Mouse (Mus musculus): ENCODE results near the gene Rab21.
"Not testable (repeated sequence)": the region's sequence is repeated elsewhere in the genome, so short reads cannot be mapped to it uniquely, and the experiment has no call there.

Gene Rab21

DNA sequence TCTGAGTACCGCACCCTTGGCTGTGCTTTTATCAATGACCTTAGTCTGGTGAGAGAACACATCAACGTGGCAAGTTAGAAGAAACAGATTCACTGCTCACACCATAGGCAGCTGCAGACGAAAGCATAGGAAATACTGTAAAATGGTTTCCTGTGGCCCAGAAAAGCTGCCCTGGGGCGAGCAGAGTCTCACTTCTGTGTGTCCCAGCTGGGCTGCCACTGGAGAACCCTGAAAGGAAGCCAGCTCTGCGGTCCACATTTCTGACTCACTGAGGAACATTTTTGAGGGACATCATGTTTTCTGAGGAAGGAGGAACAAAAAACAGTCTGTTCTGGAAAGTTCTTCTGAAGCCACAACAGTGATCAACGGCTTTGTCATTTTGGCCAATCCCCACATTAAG is 13.1 kb upstream of the Rab21 start:
- DNase-seq (ENCODE audit: low spot score), result no peak

DNA sequence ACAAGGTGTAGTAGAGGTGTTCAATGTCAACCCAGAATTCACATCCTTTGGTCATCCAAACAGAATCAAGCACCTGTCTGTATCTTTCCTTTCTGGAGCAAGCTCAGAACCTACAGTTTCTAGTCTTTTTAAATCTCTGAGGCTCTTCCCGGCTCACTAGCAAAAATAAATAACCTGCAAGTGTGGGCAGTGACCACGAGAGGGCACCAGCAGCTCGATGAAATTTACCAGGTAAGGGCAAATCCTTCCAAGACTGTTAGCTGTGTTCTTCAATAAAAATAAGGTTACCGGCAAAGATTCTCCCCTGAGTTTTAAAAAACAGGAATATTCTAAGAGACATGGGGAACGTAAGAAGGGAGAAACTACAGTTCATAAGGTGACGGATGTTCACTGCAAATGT is 7.9 kb upstream of the Rab21 start:
- no peak for DNase-seq (ENCODE audit: low spot score)

DNA sequence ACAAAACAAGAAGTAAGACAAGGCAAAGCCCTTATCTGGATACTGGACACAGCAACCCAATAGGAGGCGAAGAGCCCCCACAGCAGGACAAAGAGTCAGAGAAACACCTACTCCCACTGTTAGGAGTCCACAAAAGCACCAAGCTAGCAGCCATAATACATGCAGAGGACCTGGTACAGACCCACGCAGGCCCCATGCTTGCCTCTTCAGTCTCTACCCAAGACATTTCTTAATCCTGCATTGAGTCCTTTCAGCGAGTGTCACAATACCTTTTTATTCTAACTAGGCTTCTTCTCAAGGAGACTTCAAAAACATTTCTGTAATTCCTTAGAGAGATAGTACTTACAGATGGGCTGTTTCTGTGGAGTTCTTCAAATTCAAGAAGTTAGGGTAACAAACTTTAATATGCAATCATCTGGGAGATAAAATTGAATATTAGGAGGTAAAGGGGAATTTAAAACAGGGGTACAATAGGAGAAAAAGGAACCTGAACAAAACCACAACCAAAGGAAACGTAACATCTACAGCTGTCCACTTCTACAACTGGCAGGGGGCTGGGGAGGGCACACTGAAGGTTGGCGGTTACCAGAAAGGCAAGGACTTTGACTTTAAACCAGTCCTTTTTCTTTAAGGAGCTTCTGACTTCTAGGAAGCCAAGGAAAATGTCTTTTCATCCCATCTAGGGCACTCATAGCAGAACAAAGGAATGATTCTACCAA is 6.1 kb upstream of the Rab21 start:
- no peak for DNase-seq (ENCODE audit: low spot score)

DNA sequence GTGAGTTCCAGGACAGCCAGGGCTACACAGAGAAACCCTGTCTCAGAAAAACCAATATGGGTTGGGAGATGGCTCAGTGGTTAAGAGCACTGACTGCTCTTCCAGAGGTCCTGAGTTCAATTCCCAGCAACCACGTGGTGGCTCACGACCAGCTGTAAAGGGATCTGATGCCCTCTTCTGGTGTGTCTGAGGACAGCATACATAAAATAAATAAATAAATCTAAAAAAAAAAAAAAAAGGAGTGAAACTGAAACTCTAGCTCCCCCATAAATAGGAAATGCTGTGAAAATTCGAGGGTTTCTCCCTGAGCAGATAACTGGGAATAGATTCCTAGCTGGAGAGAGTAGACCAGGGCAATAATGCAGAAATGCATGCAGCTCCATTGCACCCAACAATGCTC is 3.0 kb upstream of the Rab21 start:
- not testable (repeated sequence) for DNase-seq (ENCODE audit: low spot score)

DNA sequence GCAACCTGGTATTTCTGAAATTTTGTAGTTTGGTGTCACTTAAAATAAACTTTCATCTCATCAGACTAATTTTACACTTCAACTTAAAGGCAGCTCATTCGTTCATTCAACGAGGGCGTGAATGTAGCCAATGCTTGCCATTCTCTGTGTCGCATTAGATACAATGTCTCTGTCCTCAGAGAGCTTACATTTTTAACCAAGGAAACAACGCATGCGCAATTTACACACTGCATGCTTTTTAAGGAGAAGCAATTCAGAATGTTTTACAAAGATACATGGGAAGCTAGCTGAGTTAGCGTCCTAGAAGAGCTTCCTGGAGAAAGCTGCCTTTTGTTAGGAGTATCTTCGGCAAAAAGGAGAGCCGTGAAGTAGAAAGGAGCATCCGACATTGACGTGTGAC is 919 bp upstream of the Rab21 start:
- no peak for DNase-seq (ENCODE audit: low spot score)

- no peak for DNase-seq (ENCODE audit: low spot score)
Measured at GRCm38 (mm10) chr10:115314582-115315452, 577 bp downstream of the Rab21 start.

DNA sequence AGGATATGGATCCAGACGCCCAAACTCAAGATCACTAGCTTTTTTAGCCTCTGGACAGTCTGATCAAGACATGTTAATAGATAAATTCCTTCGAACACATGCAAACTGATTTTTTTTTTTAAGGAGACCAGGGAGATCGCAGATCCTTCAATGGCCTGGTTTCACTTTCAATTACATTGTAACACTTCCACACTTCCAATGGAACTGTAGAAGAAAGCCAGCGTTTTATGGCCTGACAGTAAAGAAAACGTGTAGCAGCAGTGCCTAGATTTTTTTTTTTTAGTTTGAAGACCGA is 1.2 kb downstream of the Rab21 start:
- no peak for DNase-seq (ENCODE audit: low spot score)

- no peak for DNase-seq (ENCODE audit: low spot score)
Measured at GRCm38 (mm10) chr10:115313641-115314286, 1.6 kb downstream of the Rab21 start.

- DNase-seq (ENCODE audit: low spot score), result no peak
Measured at GRCm38 (mm10) chr10:115312732-115313131, 2.7 kb downstream of the Rab21 start.

DNA sequence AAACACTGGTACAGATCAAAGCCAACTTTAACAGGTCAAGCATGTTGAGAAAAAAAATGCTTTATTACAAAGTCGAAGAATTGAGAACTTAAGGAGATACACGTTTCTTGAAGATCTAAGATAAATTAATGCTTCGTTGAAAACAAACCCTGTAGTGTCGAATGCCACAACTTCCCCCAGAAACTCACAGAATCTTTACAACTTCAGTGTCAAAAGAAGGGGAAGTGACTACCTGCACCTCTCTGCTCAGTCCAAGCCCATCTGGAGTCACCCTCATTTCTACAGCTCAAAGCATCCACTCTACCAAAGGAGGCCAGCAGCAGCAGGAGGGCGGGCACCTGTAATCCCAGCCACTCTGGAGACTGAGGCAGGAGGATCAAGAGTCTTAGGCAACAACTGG is 3.2 kb downstream of the Rab21 start:
- DNase-seq (ENCODE audit: low spot score), result no peak

GRCm38 (mm10) chr10:115311263-115311965 is 4.0 kb downstream of the Rab21 start:
- DNase-seq (ENCODE audit: low spot score), result no peak

DNA sequence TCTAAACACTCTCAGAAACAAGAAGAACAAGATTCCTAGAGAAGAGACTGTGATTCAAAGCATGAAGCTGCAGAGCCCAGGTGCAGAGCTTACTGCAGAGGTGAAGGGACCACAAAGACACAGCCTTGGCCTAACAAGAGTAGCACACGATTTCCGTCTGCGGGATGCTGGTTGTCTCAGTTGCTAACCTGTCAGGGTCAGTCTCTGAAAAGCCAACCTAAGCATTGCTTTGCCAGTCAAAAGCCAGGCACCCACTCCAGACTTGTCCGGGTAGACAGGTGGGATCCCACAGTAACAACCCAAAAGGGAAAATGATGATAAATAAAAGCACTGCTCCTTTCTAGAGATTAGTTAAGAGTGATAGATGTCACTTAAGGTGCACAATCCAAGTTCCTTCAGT is 6.2 kb downstream of the Rab21 start:
- no peak for DNase-seq (ENCODE audit: low spot score)

DNA sequence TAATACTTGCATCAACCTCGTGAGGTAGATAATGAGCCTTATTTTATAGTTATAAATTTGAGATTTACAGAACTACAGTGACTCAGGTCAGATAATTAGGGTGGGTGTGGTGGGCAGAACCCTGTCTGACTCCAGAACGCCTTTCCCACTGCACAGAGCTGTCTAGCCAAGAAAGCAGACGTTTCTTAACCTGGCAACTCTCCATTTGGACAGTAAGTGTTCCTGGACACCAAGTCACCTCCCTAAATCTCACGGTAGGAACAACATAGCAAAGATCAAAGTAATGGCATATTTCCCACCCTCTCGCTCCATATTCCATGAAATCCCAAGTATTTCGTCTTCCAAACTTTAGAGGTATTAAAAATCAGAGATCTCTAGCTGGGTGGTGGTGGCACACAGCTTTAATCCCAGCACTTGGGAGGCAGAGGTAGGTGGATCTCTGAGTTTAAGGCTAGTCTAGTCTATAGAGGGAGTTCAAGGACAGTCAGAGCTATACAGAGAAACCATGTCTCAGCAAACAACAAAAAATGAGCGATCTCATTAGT is 8.0 kb downstream of the Rab21 start:
- no peak for DNase-seq (ENCODE audit: low spot score)

GRCm38 (mm10) chr10:115298683-115299082 is 16.7 kb downstream of the Rab21 start:
- no peak for DNase-seq (ENCODE audit: low spot score)

DNA sequence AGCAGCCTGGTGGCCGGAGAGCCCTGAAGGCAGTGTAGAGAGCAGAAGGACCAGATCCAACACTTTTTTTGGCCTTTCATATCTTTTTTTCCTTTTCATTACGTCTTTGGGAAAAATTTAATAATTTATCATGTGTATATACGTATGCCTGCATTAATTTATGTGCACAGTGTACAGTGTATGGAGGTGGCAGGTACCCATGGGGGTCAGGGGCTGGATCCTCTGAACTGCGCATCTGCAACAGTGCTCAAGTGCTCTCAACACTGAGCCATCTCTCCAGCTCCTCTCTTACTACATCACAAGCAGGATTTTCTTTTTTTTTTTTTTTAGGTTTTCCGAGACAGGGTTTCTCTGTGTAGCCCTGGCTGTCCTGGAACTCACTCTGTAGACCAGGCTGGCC is 17.8 kb downstream of the Rab21 start:
- DNase-seq (ENCODE audit: low spot score), result no peak

DNA sequence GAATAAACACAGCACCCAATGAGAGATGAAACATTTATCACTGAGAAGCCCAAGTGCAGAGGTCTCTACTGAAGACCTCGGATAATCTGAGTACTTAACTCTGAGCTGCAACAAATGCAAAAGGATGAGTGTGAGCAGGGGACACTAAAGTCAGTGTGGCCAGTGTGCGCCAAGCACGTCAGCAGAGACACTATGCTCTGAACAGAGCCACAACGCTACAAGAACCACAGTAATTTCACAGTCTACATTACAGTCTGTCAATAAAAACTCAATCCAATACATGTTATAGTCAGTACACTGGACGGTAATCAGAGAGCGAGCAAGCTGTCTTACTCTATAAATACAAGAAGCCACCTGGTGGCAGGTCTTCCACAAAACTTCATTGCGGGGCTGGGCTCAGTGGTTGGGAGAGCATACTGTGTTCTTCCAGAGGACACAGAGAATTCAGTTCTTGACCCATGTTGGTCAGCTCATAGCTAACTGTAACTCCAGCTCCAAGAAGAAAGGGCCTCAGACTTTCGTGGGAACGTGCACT is 18.9 kb downstream of the Rab21 start:
- no peak for DNase-seq (ENCODE audit: low spot score)

GRCm38 (mm10) chr10:115295162-115295561 is 20.2 kb downstream of the Rab21 start:
- no peak for DNase-seq (ENCODE audit: low spot score)

DNA sequence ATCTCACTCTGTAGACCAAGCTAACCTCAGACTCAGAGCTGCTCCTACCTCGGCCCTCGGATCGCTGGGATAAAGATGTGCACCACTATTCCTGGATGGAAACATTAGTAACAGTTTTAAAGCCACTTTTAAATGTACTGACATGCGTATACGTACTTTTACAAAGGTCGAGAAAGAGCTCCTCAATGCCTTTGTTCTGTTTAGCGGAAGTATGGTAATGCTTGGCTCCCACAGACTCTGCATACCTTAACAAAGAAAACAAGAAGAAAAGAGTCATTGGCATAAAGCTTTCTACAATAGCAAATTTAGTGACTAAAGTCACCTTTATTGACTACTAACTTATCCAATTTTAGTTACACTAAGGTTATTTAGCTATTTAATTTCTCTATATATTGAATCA is 20.7 kb downstream of the Rab21 start:
- DNase-seq (ENCODE audit: low spot score), result no peak

GRCm38 (mm10) chr10:115293946-115294345 is 21.4 kb downstream of the Rab21 start:
- no peak for DNase-seq (ENCODE audit: low spot score)

DNA sequence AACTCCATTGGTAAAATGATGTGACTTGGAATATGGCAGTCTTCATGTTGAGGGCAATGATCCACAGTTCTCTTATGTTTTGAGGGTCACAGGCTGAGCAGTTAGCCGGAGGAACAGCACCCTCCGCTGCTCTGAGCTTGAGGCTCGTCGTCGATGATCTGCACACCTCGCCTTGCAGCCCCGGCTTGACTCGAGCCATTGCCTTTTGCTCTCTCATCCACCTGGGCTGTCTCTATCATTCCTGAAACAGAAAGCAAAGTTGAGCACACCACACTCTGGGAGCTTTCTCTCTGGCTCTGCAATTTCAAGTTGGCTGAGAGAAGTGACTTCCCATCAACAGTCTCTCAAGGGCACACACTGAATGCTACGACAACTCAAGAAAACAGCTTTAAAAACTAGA is 24.7 kb downstream of the Rab21 start:
- no peak for DNase-seq (ENCODE audit: low spot score)

GRCm38 (mm10) chr10:115288856-115289255 is 26.5 kb downstream of the Rab21 start:
- no peak for DNase-seq (ENCODE audit: low spot score)

DNA sequence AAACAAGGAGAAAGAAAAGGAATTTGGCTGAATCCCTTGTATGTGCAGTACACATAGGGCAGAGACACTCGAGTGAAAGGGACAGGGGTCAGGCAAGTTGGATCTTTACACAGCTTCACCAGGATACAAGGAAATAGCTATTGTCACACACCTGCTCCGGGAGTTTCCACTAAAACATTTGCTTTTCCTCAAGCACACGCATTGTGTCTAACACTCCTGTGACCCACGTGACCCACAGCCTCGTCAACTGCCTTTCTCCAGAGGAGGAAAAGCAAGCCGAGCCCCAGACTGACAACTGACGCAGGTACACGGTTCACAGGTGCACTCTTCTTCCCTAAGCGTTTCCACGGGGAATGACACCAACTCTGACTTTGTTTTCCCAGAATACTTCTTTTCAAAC is 31.2 kb downstream of the Rab21 start:
- DNase-seq (ENCODE audit: low spot score), result no peak
